Mouse (Mus musculus) ES-E14 (cell line): Measurements from ENCODE around the gene 2610507B11Rik.

Source experiments
- CHD2 ChIP-seq: IDR thresholded peaks from 2 replicates; pipeline ENCODE4 v1.6.1; 2014; ENCODE audit warnings: mild to moderate bottlenecking, low read depth, low read length, inconsistent platforms
- HCFC1 ChIP-seq: IDR thresholded peaks from 2 replicates; pipeline ENCODE4 v1.6.1; 2012; ENCODE audit warnings: low read length, inconsistent platforms, borderline replicate concordance; ENCODE audit not compliant: insufficient read depth
- MAFK ChIP-seq: IDR thresholded peaks from 2 replicates; pipeline ENCODE4 v1.6.1; 2014; ENCODE audit warnings: mild to moderate bottlenecking, low read depth, low read length, inconsistent platforms; ENCODE audit not compliant: insufficient read depth
- ZC3H11A ChIP-seq: IDR thresholded peaks from 2 replicates; pipeline ENCODE4 v1.6.1; 2012; ENCODE audit warnings: low read depth, mild to moderate bottlenecking, inconsistent platforms, low read length, borderline replicate concordance
- ZNF384 ChIP-seq: IDR thresholded peaks from 2 replicates; pipeline ENCODE4 v1.6.1; 2012; ENCODE audit warnings: low read depth, low read length, inconsistent platforms

- TF ChIP-seq CHD2 (no peak), ZNF384 (no peak), MAFK (no peak), ZC3H11A (no peak), HCFC1 (no peak)
Measured at GRCm38 (mm10) chr11:78271986-78272385, 10.4 kb downstream of the 2610507B11Rik start.
